Mouse (Mus musculus) lung, adult 2 months (tissue): Measurements from ENCODE around the gene Mafg.

ENCODE experiments used
- CTCF ChIP-seq: fragments of 200-500 bp; IDR thresholded peaks from 2 replicates; pipeline ENCODE4 v1.5.1; 2011; ENCODE audit warnings: mild to moderate bottlenecking, low read length, control low read depth; ENCODE audit not compliant: insufficient read depth
- POLR2A ChIP-seq: fragments of 200-500 bp; IDR thresholded peaks from 2 replicates; pipeline ENCODE4 v1.6.1; 2011; ENCODE audit warnings: low read depth, mild to moderate bottlenecking, control low read depth, low read length, borderline replicate concordance; ENCODE audit errors: extremely low read depth

DNA sequence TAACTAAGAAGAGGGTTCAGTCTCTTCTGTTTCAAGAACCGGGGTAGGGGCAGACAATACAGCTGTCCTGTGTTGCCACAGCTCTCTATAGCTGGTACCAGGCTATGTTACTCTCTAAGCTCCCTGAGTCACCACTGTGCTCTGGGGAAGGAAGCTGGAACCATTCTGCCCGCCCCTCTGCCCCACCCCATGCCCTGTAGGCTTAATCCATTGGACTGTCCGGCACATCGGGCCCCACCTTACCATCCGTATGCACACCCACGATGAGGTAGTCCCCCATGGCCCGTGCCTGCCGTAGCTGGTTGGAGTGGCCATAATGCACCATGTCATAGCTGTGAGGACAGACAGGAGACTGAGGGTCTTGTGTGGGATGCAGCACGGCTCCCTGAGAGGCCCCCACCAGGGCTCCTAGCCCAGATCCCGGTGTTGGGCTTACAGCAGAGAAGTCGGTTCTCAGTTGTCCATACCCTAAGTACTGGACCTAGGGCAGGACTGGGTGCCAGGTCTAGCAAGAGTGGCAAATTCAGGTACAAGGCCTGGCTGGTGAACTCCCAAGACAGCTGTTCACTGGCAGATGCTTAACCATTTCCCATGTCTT lies 17.7 kb downstream of the Mafg start:
- TF ChIP-seq CTCF: no peak
- no peak for TF ChIP-seq POLR2A
